Mouse (Mus musculus) liver, embryonic 13.5 days (tissue): ENCODE results near the gene Kcnn1. TPM values are rescaled to one million over a fixed set of nuclear protein-coding genes. Genes with fewer than 3 reads are reported as not detected.
A peak's percentile ranks its signal among the peaks of the same experiment; 100 is the strongest.

Experiments used
- ATAC-seq: fragments of 200-750 bp; cut with Nextera tagmentation; 2 replicates; pipeline ENCODE4 v1.8.0; 2017; ENCODE audit warnings: low read depth, mild to moderate bottlenecking, moderate number of reproducible peaks, moderate library complexity
- DNase-seq: peaks from one replicate; pipeline ENCODE4 v3.0.0; 2022
- H3K27ac ChIP-seq: fragments of 300-500 bp; sonication (generic); 2 replicates; pipeline ENCODE4 v1.5.1; 2015; ENCODE audit warnings: moderate library complexity, mild to moderate bottlenecking, inconsistent platforms
- H3K27me3 ChIP-seq: fragments of 300-500 bp; sonication (generic); 2 replicates; pipeline ENCODE4 v1.6.1; 2015; ENCODE audit warnings: mild to moderate bottlenecking, inconsistent platforms
- H3K36me3 ChIP-seq: fragments of 300-500 bp; sonication (generic); 2 replicates; pipeline ENCODE4 v1.6.1; 2015; ENCODE audit warnings: mild to moderate bottlenecking, inconsistent platforms
- H3K4me1 ChIP-seq: fragments of 300-500 bp; sonication (generic); replicated peaks from 2 replicates; pipeline ENCODE4 v1.6.1; 2015; ENCODE audit warnings: inconsistent platforms
- H3K4me2 ChIP-seq: fragments of 300-500 bp; sonication (generic); 2 replicates; pipeline ENCODE4 v1.6.1; 2015; ENCODE audit warnings: inconsistent platforms, mild to moderate bottlenecking, moderate library complexity
- H3K4me3 ChIP-seq: fragments of 300-500 bp; sonication (generic); replicated peaks from 2 replicates; pipeline ENCODE4 v1.5.1; 2015; ENCODE audit warnings: mild to moderate bottlenecking, inconsistent platforms
- H3K9ac ChIP-seq: fragments of 300-500 bp; sonication (generic); 2 replicates; pipeline ENCODE4 v1.6.1; 2015; ENCODE audit warnings: mild to moderate bottlenecking, inconsistent platforms
- H3K9me3 ChIP-seq: fragments of 300-500 bp; sonication (generic); replicated peaks from 2 replicates; pipeline ENCODE4 v1.6.1; 2016; ENCODE audit warnings: inconsistent platforms
- WGBS: fragments of 180-500 bp; shearing (Covaris S2); methylation state at CpG from one replicate; pipeline ENCODE4 v1.1.7; 2015; ENCODE audit not compliant: insufficient replicate concordance; 5-methylcytosine and 5-hydroxymethylcytosine counted together
- polyA plus RNA-seq: library from polyadenylated mRNA; unstranded; fragments of >200 nt; fragmentation: Nextera tagmentation; extraction: Ambion mirVana; gene quantifications from 2 replicates; pipeline ENCODE4 v1.2.1, GENCODE M21; 2015

Kcnn1 gene
- polyA plus RNA-seq, 1 experiment from 2014 or later = 0.29 TPM

DNA sequence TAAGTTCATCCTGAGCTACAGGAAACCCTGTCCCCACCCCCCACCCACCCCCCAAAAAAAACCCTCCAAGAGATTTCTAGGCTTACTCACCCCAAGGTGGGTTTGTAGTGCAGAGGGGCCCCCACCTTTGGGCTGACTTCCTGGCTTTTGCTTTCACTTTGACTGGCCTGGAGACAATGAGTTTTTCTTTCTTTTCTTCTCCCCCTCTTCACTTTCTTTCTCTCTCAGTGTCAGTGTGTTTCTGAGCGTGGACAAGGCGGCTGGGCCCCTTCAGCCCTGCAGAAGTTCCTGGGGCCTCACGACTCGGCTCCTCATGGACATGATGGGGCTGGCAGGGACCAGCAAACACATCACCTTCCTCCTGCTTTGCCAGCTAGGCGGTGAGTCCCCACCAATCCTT is 54.8 kb downstream of the Kcnn1 start, which contains the start of gene Il12rb1:
Gene Il12rb1, plus strand, starts transcription at position 211 of the 400 bp plus-strand sequence.
- peaks cover 61% of the 10 kb centered on the region for H3K4me1 ChIP-seq
- WGBS = 48% methylated on average over 5 of the region's 5 CpGs
- peak within 1 kb of the TSS; percentile 17 for H3K4me2 ChIP-seq

DNA sequence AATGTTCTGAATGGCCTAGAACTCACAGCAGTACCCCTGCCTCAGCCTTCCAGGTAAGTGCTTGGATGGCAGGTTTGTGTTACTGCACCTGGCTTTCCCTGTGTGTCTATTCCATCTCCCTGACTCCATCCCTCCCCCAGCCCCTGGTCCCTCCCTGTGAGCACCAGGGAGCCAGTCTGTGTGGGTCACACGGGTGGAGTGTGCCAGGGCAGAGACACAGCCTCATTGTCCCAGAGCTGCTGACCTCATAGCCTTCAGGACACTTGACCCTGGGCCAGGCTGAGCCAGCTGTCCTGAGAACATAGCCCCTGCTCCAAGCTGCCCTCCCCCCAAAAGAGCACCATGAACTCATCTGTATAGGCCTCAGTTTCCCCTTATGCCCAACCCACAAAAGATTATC is 55.8 kb downstream of the Kcnn1 start:
- no peak for ATAC-seq
- H3K27ac ChIP-seq = 0 out of 2 replicates have a peak overlapping the region, but pooled peaks have one; percentile 53
- H3K9me3 ChIP-seq = no peaks in the 10 kb centered on the region
- peaks cover 20% of the 10 kb centered on the region; the same call in 1 of the 2 replicates for H3K27me3 ChIP-seq
- H3K4me3 ChIP-seq = no peak overlapping the region
- peak overlapping the region; percentile 37 for H3K9ac ChIP-seq
- WGBS = 60% methylated on average over 1 of the region's 1 CpGs
- H3K36me3 ChIP-seq = no peaks in the 10 kb centered on the region
- H3K4me1 ChIP-seq = peaks cover 69% of the 10 kb centered on the region
- peak overlapping the region; percentile 17; the same call in 1 of the 2 replicates for H3K4me2 ChIP-seq
- DNase-seq = no peak

More for the DNA sequence above, 54.8 kb downstream of the Kcnn1 start, which contains the start of gene Il12rb1:
- no peaks in the 10 kb centered on the region for H3K36me3 ChIP-seq
- peaks cover 21% of the 10 kb centered on the region for H3K27me3 ChIP-seq
- H3K27ac ChIP-seq = peak within 1 kb of the TSS; percentile 53
- peak within 1 kb of the TSS; percentile 37 for H3K9ac ChIP-seq
- no peak within 1 kb of the TSS for H3K4me3 ChIP-seq
- no peak for ATAC-seq
- H3K9me3 ChIP-seq = no peaks in the 10 kb centered on the region
- DNase-seq = no peak

DNA sequence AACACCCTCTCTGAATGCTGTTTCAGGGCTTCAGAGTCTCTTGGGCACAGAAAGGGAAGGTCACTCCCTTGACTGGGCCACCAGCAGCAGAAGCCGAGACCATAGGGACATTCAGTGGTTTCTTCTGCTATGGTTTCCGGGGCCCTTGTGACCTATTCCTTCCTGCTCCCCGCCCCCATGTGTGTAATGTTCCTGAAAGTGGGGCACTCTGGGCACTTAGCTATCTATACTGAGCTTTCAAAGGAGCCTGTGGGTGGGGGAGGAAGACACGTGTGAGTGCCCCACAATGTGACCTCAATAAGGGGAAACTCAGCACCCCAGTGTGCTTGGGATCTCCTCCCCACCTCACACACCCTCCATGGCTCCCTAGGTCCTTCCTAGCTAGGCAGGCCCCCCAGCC is 56.5 kb downstream of the Kcnn1 start:
- no peak for DNase-seq
- H3K4me3 ChIP-seq = no peak overlapping the region
- H3K27ac ChIP-seq = peak overlapping the region; percentile 53; the same call in 1 of the 2 replicates
- H3K9ac ChIP-seq = 0 out of 2 replicates have a peak overlapping the region, but pooled peaks have one; percentile 18
- H3K4me2 ChIP-seq = peak overlapping the region; percentile 17; the same call in 1 of the 2 replicates
- WGBS = 28% methylated on average over 4 of the region's 4 CpGs
- no peaks in the 10 kb centered on the region for H3K9me3 ChIP-seq
- peaks cover 28% of the 10 kb centered on the region; the same call in 1 of the 2 replicates for H3K27me3 ChIP-seq
- H3K36me3 ChIP-seq = no peaks in the 10 kb centered on the region
- peaks cover 73% of the 10 kb centered on the region for H3K4me1 ChIP-seq
- no peak for ATAC-seq

DNA sequence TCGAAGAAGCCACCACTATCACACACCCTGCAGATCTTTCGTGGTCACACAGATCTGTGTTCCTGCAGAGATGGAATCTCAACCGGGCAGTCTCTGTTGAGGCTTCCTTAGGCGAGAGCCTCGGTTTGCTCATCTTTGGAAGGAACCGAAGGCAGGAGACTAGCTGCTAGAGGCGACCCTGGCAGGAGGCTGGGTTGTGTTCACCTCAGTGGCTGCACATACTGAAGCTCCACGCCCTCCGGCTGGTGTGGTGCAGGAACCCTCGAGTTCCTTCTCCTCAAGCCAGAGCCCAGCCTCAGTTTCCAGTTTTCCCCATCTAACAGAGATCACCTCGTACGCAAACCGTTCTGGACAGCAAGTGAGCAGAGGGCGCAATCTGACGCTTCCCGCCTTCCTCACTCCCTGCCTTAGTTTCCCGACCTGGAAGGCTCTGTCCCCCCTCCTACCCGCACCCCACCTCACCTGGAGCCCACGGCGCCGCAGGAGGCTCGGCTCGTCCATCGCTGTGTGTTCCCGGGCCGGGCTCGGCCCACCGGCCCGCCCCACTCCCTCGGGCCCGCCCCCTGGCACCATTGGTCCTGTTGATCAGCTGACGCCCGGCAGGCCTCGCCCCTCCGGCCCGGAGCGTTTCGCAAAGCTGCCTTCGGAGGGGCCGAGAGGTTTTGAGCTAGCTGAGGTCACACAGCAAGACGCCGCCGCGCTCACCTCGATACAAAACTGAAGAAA is 58.4 kb downstream of the Kcnn1 start, which contains the start of gene Mast3:
Gene Mast3, minus strand, starts transcription at position 574 of the 726 bp plus-strand sequence.
- Histone ChIP-seq H3K4me1 (peaks cover 75% of the 10 kb centered on the region), H3K4me3 (peak within 1 kb of the TSS; percentile 68), H3K9ac (peak within 1 kb of the TSS; percentile 73), H3K9me3 (no peaks in the 10 kb centered on the region), H3K27ac (peak within 1 kb of the TSS; percentile 78), H3K36me3 (no peaks in the 10 kb centered on the region), H3K4me2 (peak within 1 kb of the TSS; percentile 98), H3K27me3 (peaks cover 38% of the 10 kb centered on the region)
- ATAC-seq (peak; percentile 88), DNase-seq (peak; percentile 79)
- under 1% methylated on average over 45 of the region's 45 CpGs for WGBS

DNA sequence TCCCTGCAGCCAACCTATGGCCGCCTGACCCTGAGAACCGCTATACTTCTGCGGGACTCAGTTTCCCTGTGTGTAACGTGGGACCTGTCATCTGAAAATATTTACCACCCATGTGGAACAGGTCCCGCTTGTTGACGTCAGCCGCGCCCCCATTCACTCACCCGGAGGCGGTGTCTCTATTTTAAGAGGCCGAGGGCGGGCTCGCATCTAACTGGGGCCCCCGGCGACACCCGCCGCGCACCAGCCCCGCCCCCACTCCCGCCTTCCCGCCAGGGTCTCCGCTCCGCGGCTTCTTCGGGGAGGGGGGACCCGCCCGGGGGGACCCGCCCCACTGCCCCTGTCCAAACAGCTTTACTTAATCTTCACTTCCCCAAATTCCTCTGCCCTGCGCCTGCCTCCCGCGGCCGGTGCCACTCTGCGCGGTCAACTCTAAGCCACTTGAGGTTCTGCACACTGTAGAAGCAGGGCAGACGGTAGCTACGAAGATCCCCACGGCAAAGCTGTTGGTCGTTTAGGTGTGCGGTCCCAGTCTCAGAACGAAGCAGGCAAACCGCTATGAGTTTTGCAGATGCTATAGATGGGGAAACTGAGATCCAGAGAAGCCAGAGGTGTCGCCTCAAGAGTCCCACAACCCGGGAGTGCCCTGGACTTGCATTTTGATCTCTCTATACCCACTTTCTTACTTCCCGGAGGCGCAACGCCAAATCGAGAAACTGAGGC is 59.1 kb downstream of the Kcnn1 start:
- WGBS = under 1% methylated on average over 47 of the region's 47 CpGs
- H3K9me3 ChIP-seq = no peaks in the 10 kb centered on the region
- H3K36me3 ChIP-seq = no peaks in the 10 kb centered on the region
- peak overlapping the region; percentile 98 for H3K4me2 ChIP-seq
- DNase-seq (peak; percentile 70), ATAC-seq (peak; percentile 54)
- H3K27me3 ChIP-seq = peaks cover 44% of the 10 kb centered on the region
- peak overlapping the region; percentile 68 for H3K4me3 ChIP-seq
- H3K9ac ChIP-seq = peak overlapping the region; percentile 73
- H3K4me1 ChIP-seq = peaks cover 75% of the 10 kb centered on the region
- peak overlapping the region; percentile 78 for H3K27ac ChIP-seq

DNA sequence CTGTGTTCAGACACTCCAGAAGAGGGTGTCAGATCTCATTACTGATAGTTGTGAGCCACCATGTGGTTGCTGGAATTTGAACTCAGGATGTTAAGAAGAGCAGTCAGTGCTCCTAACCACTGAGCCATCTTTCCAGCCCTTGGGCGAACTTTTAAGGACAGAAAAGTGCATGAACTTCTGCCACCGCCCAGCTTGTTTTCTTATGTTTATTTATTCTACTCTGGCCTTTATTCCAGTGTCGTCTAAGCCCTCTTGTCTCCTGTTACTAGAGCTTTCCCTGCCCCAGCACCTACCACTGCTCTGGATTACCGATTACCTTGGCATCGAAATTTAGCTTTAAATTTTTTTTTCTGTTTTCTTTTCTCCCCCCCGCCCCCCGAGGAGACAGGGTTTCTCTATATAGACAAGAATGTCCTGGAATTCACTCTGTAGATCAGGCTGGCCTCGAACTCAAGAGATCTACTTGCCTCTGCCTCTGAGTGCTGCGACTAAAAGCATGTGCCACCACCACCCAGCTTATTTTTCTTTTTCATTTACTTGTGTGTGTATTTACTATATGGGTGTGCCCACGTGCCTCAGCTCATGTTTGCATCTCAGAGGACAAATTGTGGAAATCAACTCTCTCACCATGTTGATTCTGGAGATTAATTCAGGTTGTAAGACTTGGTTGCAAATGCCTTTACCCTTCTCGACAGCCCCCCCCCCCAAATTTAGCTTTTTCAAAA is 60.1 kb downstream of the Kcnn1 start:
- peak overlapping the region; percentile 98 for H3K4me2 ChIP-seq

DNA sequence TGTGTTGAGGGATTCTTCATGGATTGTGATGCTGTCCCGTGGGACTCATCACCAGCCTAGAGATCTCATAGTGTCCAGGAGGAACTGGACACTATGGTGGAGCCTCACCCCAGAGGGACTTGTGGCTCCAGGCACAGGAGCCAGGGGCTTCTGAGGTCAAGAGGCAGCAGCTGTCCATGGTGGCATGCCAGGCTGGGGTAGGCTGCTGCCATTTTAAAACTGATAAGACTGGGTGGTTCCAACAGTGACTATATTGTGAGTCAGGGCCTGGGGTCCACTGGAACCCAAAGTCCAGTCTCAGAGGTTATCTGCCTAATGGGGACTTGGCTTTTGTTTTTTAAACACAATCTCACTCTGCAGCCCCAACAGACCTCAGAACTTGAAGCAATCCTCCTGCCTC is 61.2 kb downstream of the Kcnn1 start:
- no peak overlapping the region for H3K4me2 ChIP-seq

More for the DNA sequence above, 60.1 kb downstream of the Kcnn1 start:
- Histone ChIP-seq H3K27me3 (peaks cover 54% of the 10 kb centered on the region), H3K9me3 (no peaks in the 10 kb centered on the region), H3K4me1 (peaks cover 74% of the 10 kb centered on the region), H3K4me3 (peak overlapping the region; percentile 68), H3K27ac (no peak overlapping the region), H3K9ac (peak overlapping the region; percentile 73), H3K36me3 (no peaks in the 10 kb centered on the region)
- DNase-seq = no peak
- no peak for ATAC-seq
- WGBS = 71% methylated on average over 11 of the region's 11 CpGs

DNA sequence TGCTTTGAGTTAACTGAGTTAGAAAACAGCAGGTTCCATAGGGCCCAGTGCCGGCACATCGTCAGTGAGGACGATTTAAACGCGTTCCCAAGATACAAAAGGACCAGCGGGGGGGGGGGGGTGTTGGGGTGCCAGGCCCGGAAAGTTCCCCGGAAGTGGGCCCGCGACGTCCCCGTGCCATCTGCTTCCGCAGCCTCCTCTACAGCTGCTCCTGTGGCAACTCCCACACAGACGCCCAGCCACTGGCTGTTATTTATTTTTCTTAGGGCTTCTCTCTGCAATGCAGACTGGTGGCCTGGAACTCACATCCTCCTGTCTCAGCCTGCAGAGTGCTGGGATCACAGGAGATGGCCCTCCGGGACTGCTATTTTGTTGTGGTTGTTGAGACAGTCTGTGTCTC is 61.9 kb downstream of the Kcnn1 start:
- no peak overlapping the region for H3K9ac ChIP-seq
- no peak overlapping the region for H3K27ac ChIP-seq
- H3K4me2 ChIP-seq = no peak overlapping the region
- no peak overlapping the region for H3K4me3 ChIP-seq
- H3K9me3 ChIP-seq = no peaks in the 10 kb centered on the region
- peaks cover 65% of the 10 kb centered on the region for H3K27me3 ChIP-seq
- WGBS = 27% methylated on average over 15 of the region's 15 CpGs
- no peak for ATAC-seq
- DNase-seq = no peak
- no peaks in the 10 kb centered on the region for H3K36me3 ChIP-seq
- H3K4me1 ChIP-seq = peaks cover 74% of the 10 kb centered on the region

More for the DNA sequence above, 61.2 kb downstream of the Kcnn1 start:
- no peaks in the 10 kb centered on the region for H3K9me3 ChIP-seq
- H3K27me3 ChIP-seq = peaks cover 59% of the 10 kb centered on the region
- no peak overlapping the region for H3K4me3 ChIP-seq
- no peaks in the 10 kb centered on the region for H3K36me3 ChIP-seq
- H3K4me1 ChIP-seq = peaks cover 74% of the 10 kb centered on the region
- 67% methylated on average over 1 of the region's 1 CpGs for WGBS
- H3K9ac ChIP-seq = no peak overlapping the region
- no peak overlapping the region for H3K27ac ChIP-seq
- no peak for DNase-seq
- no peak for ATAC-seq

DNA sequence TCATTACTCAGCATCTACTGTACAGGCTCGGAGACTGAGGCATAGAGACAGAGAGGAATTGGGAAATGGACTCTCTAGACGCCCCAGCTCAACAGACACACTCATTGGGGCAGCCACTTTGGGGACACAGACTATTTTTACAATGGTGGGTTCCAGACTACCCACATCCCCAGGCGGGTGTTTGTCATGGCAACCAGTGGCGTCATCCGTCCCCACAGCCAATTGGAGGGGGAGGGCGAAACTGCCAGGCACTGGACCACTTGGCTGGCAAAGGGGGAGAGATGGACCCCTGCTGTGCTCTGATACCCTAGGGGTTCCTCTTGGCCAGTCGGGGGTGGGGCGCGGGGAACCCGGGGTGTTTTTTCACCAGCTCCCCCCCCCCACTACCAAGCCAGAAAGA is 62.4 kb downstream of the Kcnn1 start:
- Histone ChIP-seq H3K4me2 (no peak overlapping the region), H3K4me3 (no peak overlapping the region), H3K36me3 (no peaks in the 10 kb centered on the region), H3K9me3 (no peaks in the 10 kb centered on the region), H3K27me3 (peaks cover 70% of the 10 kb centered on the region), H3K27ac (no peak overlapping the region), H3K9ac (no peak overlapping the region), H3K4me1 (peaks cover 74% of the 10 kb centered on the region)
- ATAC-seq (no peak), DNase-seq (no peak)
- 53% methylated on average over 10 of the region's 10 CpGs for WGBS

DNA sequence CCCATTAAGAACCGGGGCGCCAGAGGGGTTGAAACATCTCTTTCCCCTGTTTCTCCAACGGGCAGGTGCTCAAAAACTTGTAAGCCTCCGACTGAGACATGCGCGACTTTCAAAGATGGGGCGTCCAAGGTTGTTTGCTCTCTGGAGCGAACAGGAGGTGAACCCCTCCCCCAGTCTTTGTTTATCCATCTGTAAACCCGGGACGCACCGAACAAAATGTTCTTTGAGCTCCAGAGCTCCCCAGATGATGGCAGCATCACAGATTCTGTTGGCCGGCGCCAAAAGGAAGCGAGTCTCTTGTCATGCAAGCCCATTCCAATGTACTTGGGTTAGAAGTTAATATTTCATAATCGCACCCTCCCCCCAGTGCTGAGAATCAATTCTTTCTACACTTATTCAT is 64.8 kb downstream of the Kcnn1 start:
- ATAC-seq (no peak), DNase-seq (no peak)
- Histone ChIP-seq H3K27me3 (peaks cover 85% of the 10 kb centered on the region), H3K36me3 (no peaks in the 10 kb centered on the region), H3K4me1 (peaks cover 68% of the 10 kb centered on the region), H3K4me2 (peak overlapping the region; percentile 92), H3K9me3 (no peaks in the 10 kb centered on the region), H3K27ac (no peak overlapping the region), H3K4me3 (peak overlapping the region; percentile 66), H3K9ac (peak overlapping the region; percentile 65; the same call in 1 of the 2 replicates)
- 19% methylated on average over 15 of the region's 15 CpGs for WGBS
